Mouse (Mus musculus) kidney, adult 2 months (tissue): ENCODE data around the gene Mapk10. TPM values are rescaled to one million over a fixed set of nuclear protein-coding genes. Genes with fewer than 3 reads are reported as not detected.
A peak's percentile ranks its signal among the peaks of the same experiment; 100 is the strongest.

Experiments used
- DNase-seq: peaks from one replicate; pipeline ENCODE4 v3.0.0; 2021
- H3K27ac ChIP-seq: fragments of 200-500 bp; 2 replicates; pipeline ENCODE4 v1.5.1; 2012; ENCODE audit warnings: low read depth, low read length, control low read depth, inconsistent platforms; ENCODE audit not compliant: insufficient read depth
- H3K27me3 ChIP-seq: fragments of 200-500 bp; replicated peaks from 2 replicates; pipeline ENCODE4 v1.6.1; 2012; ENCODE audit warnings: mild to moderate bottlenecking, moderate library complexity, low read length, inconsistent platforms; ENCODE audit not compliant: control insufficient read depth, insufficient read depth
- H3K36me3 ChIP-seq: fragments of 200-500 bp; 2 replicates; pipeline ENCODE4 v1.6.1; 2012; ENCODE audit warnings: mild to moderate bottlenecking, moderate library complexity, low read length, inconsistent platforms; ENCODE audit not compliant: control insufficient read depth, insufficient read depth
- H3K4me1 ChIP-seq: fragments of 200-500 bp; 2 replicates; pipeline ENCODE4 v1.6.1; 2011; ENCODE audit warnings: low read length; ENCODE audit not compliant: control insufficient read depth, insufficient read depth
- H3K4me3 ChIP-seq: fragments of 200-500 bp; 2 replicates; pipeline ENCODE4 v1.5.1; 2011; ENCODE audit warnings: mild to moderate bottlenecking, low read depth, low read length, control low read depth; ENCODE audit not compliant: insufficient read depth
- CTCF ChIP-seq: fragments of 200-500 bp; conservative IDR thresholded peaks from 2 replicates; pipeline ENCODE4 v1.5.1; 2011; ENCODE audit warnings: low read depth, mild to moderate bottlenecking, control low read depth, low read length, moderate library complexity, mixed read lengths; ENCODE audit not compliant: insufficient read depth, insufficient read length
- POLR2A ChIP-seq: fragments of 200-500 bp; IDR thresholded peaks from one replicate; pipeline ENCODE4 v1.6.1; 2011; ENCODE audit warnings: low read depth, low read length, control low read depth
- WGBS: fragments of 180-500 bp; shearing (Covaris S2); methylation state at CpG from one replicate; pipeline ENCODE4 v1.1.7; 2018; 5-methylcytosine and 5-hydroxymethylcytosine counted together
- polyA plus RNA-seq: library from polyadenylated mRNA; depleted of rRNA; stranded (reverse); fragments of >200 nt; gene quantifications from 2 replicates; pipeline ENCODE4 v1.2.3, GENCODE M21; 2012

Mapk10 gene
- polyA plus RNA-seq, 1 experiment: 1.5 TPM

GRCm38 (mm10) chr5:102930161-102930560 lies 281.0 kb downstream of the Mapk10 start:
- H3K36me3 ChIP-seq: no peaks in the 10 kb centered on the region
- TF ChIP-seq CTCF: no peak
- WGBS: 69% methylated on average over 6 of the region's 6 CpGs
- H3K4me1 ChIP-seq: no peaks in the 10 kb centered on the region
- peak; percentile 17 for DNase-seq
- no peaks in the 10 kb centered on the region for H3K27me3 ChIP-seq
- H3K27ac ChIP-seq: no peak overlapping the region
- no peak overlapping the region for H3K4me3 ChIP-seq

GRCm38 (mm10) chr5:102926786-102927185 lies 284.3 kb downstream of the Mapk10 start:
- no peak for DNase-seq
- Histone ChIP-seq H3K4me1 (no peaks in the 10 kb centered on the region), H3K36me3 (no peaks in the 10 kb centered on the region), H3K4me3 (no peak overlapping the region), H3K27ac (no peak overlapping the region), H3K27me3 (no peaks in the 10 kb centered on the region)
- TF ChIP-seq CTCF (no peak), POLR2A (no peak)
- 73% methylated on average over 5 of the region's 5 CpGs for WGBS

DNA sequence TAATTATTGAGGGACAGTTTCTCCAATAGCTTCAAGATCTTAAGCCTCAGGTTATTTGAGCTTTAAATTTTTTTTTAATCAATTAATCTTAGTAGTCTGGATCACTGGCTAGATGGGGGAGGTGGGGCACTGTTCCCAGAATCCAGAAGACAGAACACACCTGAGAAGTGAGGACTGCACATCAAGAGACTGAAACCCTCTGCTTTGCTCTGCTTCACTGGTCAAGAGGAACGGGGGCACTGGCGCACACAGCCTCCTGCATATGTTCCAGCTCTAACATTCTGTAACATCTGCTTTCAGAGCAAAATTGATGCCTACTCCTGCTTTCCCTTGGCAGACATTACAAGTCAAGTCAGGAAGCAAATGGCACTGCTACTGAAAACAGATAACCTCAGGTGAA lies 290.9 kb downstream of the Mapk10 start:
- TF ChIP-seq POLR2A (no peak), CTCF (no peak)
- Histone ChIP-seq H3K4me1 (no peaks in the 10 kb centered on the region), H3K27ac (no peak overlapping the region), H3K27me3 (no peaks in the 10 kb centered on the region), H3K36me3 (no peaks in the 10 kb centered on the region), H3K4me3 (no peak overlapping the region)
- peak; percentile 56 for DNase-seq
- WGBS: 36% methylated on average over 2 of the region's 2 CpGs

- no peak overlapping the region for H3K4me3 ChIP-seq
- TF ChIP-seq POLR2A (no peak), CTCF (no peak)
- no peaks in the 10 kb centered on the region for H3K27me3 ChIP-seq
- H3K4me1 ChIP-seq: peaks cover 8% of the 10 kb centered on the region
- no peaks in the 10 kb centered on the region for H3K36me3 ChIP-seq
- no peak for DNase-seq
- H3K27ac ChIP-seq: no peak overlapping the region
- 74% methylated on average over 13 of the region's 13 CpGs for WGBS
Measured at GRCm38 (mm10) chr5:102905441-102906211, 305.5 kb downstream of the Mapk10 start.

- Histone ChIP-seq H3K4me3 (no peak overlapping the region), H3K4me1 (peaks cover 16% of the 10 kb centered on the region), H3K27ac (peak overlapping the region; percentile 42; the same call in 1 of the 2 replicates), H3K27me3 (no peaks in the 10 kb centered on the region), H3K36me3 (no peaks in the 10 kb centered on the region; the same call in 1 of the 2 replicates)
- TF ChIP-seq CTCF: no peak
- TF ChIP-seq POLR2A: no peak
- 55% methylated on average over 12 of the region's 12 CpGs for WGBS
- DNase-seq: peak; percentile 27
Measured at GRCm38 (mm10) chr5:102904066-102904465, 307.1 kb downstream of the Mapk10 start.

- no peak for TF ChIP-seq CTCF
- TF ChIP-seq POLR2A: no peak
- peaks cover 21% of the 10 kb centered on the region for H3K4me1 ChIP-seq
- WGBS: 40% methylated on average over 9 of the region's 9 CpGs
- H3K4me3 ChIP-seq: no peak overlapping the region
- peak; percentile 91 for DNase-seq
- H3K36me3 ChIP-seq: no peaks in the 10 kb centered on the region; the same call in 1 of the 2 replicates
- H3K27me3 ChIP-seq: no peaks in the 10 kb centered on the region
- peak overlapping the region; percentile 86 for H3K27ac ChIP-seq
Measured at GRCm38 (mm10) chr5:102903487-102903886, 307.6 kb downstream of the Mapk10 start.

- H3K4me1 ChIP-seq: peaks cover 28% of the 10 kb centered on the region
- H3K4me3 ChIP-seq: no peak overlapping the region
- TF ChIP-seq CTCF: no peak
- TF ChIP-seq POLR2A: no peak
- H3K27me3 ChIP-seq: no peaks in the 10 kb centered on the region
- H3K27ac ChIP-seq: no peak overlapping the region
- WGBS: 65% methylated on average over 5 of the region's 5 CpGs
- peak; percentile 52 for DNase-seq
- peaks cover 6% of the 10 kb centered on the region for H3K36me3 ChIP-seq
Measured at GRCm38 (mm10) chr5:102901176-102901575, 310.0 kb downstream of the Mapk10 start.
